Mouse (Mus musculus) common myeloid progenitor, adult 5-6 weeks (primary cell): ENCODE data around the gene Lysmd2. TPM values are rescaled to one million over a fixed set of nuclear protein-coding genes. Genes with fewer than 3 reads are reported as not detected.
"Not testable (repeated sequence)": the region's sequence is repeated elsewhere in the genome, so short reads cannot be mapped to it uniquely, and the experiment has no call there.

Source experiments
- ATAC-seq: replicated peaks from 2 replicates; pipeline ENCODE4 v1.8.0; 2016; ENCODE audit warnings: low read depth, mild to moderate bottlenecking, moderate TSS enrichment, inconsistent platforms; ENCODE audit not compliant: poor library complexity, severe bottlenecking
- total RNA-seq: library from RNA; stranded (forward); fragments of 200-1000, 187-1606 nt; gene quantifications from 2 replicates; pipeline ENCODE4 v1.2.3, GENCODE M21; 2017

Lysmd2 gene
- 2.4 and 3.1 TPM in 2 replicates for total RNA-seq

DNA sequence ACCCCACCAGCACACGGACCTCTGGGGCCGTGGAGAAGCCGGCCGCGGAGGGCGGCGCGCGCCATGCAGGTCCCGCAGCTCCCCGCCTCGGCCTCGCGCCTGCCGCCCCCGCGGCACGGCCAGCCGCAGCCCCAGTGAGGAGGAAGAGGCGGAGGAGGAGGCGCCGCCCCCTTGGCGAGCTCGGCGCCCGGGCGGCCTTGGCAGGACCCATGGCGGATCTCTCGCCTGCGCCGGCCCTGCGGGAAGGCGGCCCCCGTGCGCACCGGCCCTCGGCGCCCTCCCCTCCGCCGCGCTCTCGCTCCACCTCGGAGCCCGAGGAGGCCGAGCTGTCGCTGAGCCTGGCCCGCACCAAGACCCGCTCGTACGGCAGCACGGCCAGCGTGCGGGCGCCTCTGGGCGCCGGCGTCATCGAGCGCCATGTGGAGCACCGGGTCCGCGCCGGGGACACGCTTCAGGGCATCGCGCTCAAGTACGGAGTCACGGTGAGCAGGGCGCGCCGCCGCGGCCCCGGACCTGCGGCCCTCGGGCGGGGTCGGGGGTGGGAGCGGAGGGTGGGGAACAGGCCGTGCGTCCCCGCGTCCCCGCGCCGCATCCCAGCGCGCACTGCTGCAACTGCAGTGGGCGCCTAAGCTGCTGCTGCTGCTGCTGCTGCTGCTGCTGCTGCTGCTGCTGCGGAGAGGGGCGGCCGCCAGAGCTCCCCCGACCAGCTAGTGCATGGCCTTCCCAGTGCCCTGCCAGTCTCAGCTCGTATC lies at the start of gene Lysmd2:
Gene Lysmd2, plus strand, starts transcription at position 186 of the 752 bp plus-strand sequence.
- ATAC-seq = peak; percentile 79

DNA sequence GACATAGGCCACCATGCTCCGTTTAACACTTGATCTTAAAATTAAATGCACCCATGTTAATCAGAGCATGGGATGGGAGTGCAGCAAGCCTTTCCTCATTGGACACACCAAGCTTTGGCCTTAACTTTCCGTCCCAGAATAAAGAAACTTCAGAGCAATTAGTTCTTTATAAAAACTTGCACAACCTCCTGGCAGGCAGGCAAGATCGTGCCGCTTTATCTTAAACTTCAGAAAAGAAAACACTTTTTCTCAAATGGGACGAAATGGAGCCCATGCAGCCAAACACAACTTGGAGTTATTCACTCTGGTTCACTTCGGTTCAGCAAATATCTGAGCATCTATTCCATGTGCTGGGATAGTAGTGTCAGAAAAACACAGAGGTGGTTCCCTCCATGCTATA lies 46.2 kb upstream of the Lysmd2 start:
- no peak for ATAC-seq

DNA sequence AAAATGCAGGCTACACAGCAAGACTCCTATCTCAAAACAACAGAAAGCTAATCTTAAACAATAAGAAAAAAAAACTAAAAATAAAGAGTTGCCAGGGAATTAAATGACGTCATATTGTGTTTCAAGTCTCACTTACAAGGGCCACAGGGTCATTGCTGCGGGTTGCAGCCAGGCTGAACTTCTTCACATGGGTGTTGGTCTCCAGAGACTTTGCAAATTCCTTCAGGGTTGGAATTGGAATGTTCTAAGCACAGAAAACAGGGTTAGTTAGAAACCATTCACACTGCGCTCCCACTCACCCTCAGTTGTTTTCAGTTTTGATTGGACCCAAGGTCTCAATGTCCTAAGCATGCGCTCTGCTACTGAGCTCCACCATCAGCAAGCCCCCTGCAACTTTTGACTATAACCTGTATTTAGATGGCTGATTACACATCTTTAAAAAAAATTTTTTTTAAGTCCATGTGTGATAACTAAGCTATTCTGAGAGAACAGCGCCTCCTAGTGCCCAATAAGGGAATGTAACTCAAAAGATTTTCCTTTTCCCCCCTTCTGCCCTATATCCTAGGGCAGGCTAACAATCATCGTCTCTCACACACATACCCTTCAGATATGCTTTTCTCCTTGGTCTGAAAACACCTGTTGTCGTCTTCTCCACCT lies 43.7 kb upstream of the Lysmd2 start:
- ATAC-seq = peak; percentile 77

DNA sequence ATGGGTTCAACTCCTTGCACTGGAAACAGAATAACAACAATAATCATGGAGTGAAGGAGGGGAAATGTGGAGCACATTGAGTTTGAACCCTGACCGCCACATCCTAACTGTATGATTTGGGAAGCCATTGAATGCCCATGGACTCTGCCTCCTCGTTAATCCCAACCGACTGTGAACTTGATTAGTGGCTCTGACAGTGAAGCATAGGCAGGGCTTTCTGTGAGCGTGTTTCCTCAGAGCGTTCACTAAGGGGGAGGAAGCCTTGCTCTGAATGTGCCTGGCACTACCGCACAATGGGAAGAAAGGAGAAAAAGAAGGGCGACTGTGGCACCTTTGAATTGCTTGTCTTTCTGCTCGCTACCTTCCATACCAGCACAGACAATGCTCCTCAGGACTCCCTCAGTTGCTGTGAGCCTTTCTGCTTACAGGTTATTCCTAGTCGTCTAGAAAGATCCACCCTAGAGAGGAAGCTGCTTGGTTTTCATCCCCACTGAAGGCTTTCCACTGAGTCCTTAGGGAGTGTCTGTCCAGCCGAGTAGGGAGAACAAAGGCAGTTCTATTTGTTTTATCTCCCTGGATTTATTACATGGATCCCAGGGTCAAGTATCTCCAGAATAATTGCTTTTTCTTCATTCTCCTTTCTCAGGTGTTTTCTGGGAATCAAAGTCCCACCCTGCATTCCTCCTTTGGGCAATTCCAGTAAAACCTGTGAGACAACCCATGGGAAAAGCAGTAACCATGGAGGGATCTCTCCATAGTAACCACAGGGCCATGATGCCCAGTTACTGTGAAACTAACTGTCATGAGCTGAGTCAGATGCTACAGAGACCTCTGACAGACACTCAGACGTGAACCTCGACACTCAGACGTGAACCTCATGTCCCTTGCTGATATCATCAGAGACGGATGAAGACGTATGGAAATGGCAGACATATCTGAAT lies 35.4 kb upstream of the Lysmd2 start:
- ATAC-seq = no peak

DNA sequence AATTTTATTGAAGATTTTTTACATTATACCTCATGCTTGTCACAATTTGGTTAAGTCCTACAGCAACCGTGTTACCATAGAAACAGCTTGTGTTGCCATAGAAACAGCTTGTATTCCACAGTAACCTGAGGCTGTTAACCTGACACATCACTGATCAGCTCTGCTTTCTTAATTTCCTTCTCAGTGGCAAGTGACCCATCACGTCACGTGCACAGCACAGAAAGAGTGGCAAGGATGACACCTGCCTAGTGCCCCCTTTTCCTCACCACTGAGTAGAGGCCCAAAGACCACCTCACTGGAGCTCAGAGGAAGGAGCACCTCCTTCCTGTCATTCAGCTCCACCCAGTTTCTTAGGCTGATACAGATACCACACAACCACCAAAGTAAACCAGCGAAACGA lies 32.1 kb upstream of the Lysmd2 start:
- ATAC-seq = no peak

DNA sequence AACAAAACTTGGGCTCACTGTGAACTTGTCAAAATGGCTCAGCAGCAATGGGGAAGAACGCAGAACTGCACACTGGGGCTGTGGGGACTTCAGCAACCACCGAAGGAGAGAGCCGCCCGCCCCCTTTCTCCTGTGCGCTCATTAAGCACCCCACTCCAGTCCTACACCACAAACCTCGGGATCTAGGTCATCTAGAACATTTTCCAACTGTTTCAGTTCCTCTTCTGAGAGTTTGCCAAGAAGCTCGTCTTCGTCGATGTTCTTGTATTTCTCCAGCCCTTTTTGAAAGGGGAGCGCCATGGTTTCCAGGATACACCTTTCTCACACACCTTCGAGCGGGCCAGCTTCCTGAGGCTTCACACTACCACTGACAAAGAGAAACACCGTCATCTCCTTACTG lies 28.5 kb upstream of the Lysmd2 start:
- ATAC-seq = no peak

DNA sequence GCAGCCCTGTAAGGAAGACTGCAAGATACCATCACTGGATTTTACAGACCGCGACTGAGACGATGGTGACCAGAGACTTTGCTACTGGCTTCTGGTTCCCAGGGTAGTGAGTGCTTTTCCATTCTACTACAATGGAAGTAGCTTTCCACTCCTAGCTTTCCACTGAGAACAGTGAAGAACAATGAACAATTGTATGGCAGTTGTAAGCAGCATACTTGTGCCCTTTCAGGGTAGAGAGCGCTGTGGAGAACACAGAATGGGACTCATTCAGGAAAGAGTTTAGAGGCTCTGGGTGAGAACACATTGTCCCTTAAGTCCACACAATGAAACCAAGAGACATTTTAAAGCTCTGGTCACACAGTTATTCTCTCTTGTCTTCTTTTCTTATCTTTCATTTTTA lies 27.9 kb upstream of the Lysmd2 start:
- no peak for ATAC-seq

DNA sequence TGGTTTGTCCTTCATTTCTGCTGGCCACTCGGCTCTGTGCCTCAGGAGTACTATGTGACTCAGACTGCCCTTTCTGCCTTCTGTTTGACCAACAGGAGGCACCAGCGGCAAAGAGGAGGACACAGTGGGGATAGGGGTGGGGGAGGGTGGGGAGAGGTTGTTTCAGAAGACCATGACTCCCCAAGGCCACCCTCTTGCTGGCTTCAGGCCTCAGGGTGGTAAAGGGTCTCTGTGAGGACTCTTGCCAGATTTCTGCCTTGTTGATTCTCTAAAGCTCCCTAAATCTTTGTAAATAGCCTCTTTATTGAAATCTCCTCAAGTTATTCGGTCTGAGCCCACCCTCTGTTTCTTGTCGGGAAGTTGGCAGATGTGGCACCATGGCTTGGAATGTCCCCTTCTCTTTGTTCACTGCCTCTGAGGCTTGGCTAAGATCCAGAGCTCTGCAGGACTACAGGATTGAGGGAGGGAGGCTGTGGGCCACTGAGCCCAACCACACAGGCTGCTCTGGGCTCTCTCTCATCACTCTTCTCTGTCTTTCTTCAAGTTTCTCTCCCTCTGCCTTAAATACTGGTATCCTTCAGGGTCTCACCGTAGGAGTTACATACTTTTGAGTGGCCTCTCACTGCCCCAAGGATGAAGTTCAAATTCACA lies 26.2 kb upstream of the Lysmd2 start:
- ATAC-seq = no peak

DNA sequence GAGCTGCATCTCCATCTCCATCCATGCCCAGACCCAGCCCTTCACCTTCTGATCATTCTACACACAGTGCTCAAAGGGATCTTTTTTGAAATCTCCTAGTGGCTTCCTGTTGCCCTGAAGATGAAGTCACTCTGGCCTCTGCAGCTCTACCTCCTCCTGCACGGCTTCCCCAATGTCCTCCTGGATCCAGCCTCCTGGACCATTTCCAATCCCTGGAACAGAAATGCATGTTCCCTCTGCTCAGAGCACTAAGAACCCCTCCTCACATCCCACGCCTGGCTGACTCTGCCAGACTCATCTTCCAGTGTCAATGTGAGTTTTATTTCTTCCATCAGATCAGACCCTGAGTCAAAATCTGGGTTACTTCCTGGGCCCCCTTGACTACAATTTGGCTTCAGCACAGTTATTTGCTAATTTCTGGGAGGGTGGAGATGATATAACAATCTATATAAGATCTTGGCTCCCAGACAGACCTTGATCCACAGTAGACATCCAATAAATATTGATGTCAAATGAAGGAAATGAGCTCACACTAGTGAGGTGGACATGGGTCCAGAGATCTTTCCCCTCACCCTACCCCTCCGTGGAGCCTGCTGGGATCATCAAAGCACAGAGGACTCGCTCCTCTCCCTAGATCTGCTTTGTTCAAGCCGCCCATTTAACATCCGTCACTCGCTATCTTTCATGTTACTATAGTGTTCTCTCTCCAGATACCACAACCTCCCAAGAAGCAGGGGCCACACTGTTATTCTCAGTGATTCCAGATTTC lies 25.2 kb upstream of the Lysmd2 start:
- ATAC-seq = no peak

DNA sequence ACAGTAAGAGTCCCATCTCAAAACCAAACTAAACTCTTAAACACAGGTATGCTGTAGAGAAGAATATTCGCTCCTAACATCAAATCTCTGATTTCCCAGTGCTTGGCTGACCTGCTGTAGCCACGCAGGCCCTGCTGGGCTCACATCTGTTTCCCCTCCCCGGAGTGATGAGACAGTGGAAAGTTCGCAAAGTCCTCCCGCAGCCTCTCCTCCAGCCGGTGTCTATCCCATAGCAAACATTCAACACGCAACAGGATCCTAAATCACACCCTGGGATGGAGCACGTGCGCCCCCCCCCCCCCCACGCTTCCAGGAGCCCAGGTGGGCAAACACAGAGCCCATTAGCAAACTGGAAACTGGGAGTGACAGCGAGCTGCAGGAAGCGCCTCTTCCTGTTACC lies 24.0 kb upstream of the Lysmd2 start:
- ATAC-seq = no peak

DNA sequence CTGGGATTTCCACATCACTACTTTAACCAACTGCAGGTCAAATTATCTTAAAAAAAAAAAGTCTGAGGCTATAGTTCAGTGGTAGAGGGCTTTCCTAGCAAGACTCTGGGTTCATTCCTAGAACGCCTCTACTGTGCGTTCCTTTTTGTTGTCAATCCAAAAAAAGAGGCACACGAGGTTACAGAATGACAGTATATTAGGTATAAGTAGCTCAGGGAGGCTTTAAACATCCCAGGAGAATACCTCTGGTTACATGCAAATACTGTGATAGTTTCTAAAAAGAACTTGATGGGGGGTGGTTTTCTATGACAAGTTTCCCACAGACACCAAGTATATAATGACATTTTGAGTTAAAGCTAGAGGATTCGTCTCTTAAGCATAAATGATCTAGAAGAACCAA lies 18.0 kb upstream of the Lysmd2 start:
- ATAC-seq = no peak

DNA sequence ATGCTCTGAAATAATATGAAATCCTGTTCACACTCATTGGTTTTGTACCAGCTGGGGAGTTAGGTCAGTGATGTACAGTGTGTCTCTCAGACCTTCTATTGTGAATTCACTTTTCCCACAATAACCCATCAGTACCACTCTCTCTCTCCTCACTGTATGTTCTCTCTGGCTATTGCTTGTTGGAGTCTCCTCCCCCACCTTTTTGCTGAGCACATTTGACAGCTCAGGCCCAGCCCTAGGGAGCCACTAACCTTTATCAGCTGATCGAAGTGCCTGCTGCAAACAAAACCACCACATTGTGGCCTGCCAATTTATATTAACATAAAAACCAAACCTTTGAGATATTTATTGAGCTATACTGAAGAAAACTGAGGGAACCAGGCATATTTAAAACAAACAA lies 16.0 kb upstream of the Lysmd2 start:
- no peak for ATAC-seq

DNA sequence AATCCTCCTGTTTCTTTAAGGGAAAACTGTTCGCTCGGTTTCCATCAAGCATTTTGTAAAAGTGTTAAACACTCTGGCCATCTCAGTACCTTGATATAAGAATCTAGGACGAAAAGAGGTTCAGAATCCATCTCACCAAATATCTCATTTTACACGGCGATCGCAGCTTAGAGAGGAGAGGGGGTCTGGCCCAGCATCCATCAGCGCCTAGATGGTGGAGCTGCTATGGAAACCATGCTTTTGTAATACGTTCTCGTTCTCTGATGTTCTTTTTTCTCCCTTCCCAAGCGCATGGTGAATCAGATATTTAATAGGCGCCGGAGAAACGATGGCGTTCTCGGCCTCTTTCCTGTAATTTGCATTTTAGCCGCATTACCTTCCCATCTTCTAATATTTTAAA lies 15.6 kb upstream of the Lysmd2 start:
- ATAC-seq = no peak

DNA sequence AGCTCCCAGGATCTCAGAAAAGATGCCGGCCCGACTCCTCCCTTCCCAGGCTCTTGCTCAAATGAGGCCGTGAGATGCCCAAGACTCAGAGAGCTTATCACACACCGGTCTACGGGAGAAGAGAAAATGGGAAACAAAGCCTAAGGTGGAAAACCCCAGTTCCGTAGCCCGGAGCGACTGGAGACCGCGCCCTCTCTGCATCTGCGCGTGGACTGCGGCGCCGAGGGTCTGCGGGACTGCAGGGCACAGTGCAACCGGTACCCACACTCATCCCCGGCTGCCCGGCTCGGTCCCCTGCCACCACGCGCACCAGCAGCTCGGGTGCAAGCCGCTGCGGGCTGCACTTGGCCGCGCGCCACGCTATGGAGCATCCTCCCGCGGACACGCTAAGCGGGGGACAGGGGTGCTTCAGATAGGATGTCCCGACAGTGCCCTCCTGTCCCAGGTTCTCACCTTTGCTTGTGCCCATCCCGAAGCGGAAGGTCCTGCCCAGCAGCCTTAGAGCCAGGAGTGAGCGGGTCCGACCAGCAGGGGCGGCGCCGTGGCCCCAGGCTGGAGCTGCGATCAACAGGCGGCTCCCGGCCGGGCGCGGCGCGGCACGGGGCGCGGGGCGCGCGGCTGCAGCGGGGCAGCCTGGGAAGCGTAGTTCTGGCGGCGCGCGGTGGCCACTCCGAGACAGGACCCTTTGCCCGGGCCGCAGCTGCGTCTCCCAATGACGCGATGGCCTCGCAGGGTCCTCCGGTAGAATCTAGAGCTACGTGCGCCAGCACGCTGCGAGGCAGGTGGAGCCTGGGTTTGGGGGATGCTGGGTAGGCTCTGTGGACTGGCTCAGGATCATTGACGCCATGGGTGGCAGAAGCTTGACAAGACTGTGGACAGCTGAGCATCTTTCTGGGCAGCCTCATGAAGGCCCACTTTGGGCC lies 14.7 kb upstream of the Lysmd2 start, which contains the start of gene Tmod2:
Gene Tmod2, minus strand, starts transcription at position 755 of the 923 bp plus-strand sequence.
- peak; percentile 45 for ATAC-seq

DNA sequence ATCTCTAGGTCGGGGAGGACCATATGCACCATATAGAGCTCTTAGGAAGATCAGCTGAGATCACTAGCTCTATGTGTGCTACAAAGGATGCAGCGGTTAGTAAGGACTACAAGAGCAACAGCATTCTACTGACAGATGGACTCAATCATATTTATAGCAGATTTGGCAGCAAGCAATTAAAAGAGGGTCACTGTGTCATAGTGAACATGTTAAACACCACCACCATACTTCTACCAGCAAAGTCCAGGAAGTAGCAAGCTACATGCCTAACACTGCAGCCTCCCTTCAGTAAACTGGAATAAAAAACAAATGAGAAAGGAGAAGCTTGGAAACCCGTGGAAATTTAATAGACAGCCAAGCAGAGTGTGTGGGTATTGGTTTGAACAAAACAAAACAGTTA lies 9.0 kb upstream of the Lysmd2 start:
- ATAC-seq = no peak

DNA sequence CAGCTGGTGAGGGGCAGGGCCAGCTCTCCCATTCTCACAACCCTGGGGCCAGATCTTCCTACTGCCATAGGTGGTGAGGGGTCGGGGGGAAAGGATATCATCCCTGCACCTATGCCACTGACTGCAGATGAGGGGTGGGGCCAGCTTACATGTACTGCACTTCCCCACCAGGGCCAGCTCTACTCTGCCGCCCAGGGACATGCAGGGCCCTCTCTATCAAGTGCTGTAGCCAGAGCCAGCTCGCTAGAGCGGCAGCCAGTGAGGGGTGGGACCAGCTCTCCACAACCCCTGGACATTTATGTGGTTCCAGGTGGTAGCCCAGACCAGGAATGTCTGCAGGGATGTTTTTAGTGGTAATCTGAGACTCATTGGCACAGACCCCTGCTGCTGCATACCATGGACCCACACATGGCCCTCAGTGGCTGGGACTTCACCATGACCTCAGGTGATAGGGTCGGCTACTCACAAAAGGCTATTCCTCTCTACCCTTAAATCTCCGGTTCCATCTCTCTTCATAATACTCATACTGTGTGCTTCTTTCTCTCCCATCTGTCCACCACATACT lies 6.6 kb upstream of the Lysmd2 start:
- no peak for ATAC-seq

DNA sequence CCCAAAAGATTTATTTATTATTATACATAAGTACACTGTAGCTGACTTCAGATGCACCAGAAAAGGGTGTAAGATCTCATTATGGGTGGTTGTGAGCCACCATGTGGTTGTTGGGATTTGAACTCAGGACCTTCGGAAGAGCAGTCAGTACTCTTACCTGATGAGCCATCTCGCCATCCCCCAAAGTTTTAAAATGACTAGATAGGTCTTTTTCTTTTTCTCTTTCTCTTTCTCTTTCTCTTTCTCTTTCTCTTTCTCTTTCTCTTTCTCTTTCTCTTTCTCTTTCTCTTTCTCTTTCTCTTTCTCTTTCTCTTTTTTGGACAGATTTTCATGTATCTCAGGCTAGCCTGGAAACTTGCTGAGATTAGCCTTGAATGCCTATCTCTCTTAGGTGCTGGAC lies 5.8 kb upstream of the Lysmd2 start:
- not testable (repeated sequence) for ATAC-seq

DNA sequence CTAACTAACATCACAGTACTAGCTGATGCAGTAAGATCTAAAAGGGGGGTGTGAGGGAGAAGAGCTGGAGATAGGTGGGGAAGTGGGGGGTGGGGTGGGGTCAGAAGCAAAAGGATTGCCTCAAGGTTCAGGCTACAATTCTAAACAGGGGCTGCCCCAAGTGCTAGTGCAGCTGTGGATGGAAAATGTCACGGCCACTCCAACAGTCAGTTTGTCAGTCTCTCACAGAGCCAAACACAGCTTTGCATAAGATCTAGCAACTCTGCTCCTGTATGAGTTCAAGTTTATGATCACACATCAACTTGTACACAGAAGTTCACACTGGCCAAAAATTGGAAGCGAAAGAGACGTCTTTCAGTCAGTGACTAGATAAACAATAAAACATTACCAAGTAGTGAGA lies 4.1 kb upstream of the Lysmd2 start:
- no peak for ATAC-seq
